Comparison of ENCODE assay signal across 17 mouse cellular contexts in genomic region chrX:52287944-52288343, GRCm38 (mm10).
DNase-seq lines count a peak whose midpoint lies in the region; ATAC-seq and TF ChIP-seq lines count a peak whose summit lies in the region.
"Had no signal": no experiment of that assay in that cellular context is flagged by ENCODE, and none has a peak within 500 bp of the region (broad histone marks: within the 10 kb centered on the region; RNA-seq: fewer than 3 reads in every experiment).

No protein-coding gene starts in this region.

- H3K27me3 ChIP-seq in lung, postnatal 0 days (replicated peaks; ENCODE audit: insufficient read depth, low read length): no peaks in the 10 kb centered on the region
- H3K27me3 ChIP-seq: hindbrain, embryonic 12.5 days; neural tube, embryonic 12.5 days had no signal

- H3K27ac ChIP-seq in lung, postnatal 0 days (ENCODE audit: low read length): no peak overlapping the region
- H3K27ac ChIP-seq: hindbrain, embryonic 12.5 days; limb, embryonic 10.5 days; liver, embryonic 14.5 days; macrophage; neural tube, embryonic 12.5 days had no signal

- no peak overlapping the region for H3K4me2 ChIP-seq in lung, postnatal 0 days (replicated peaks; ENCODE audit: low read depth, low read length)
- H3K4me2 ChIP-seq: hindbrain, embryonic 12.5 days; neural tube, embryonic 12.5 days had no signal

- no peak for TF ChIP-seq EP300 in lung, postnatal 0 days (IDR thresholded peaks at IDR 0.05)

- no peaks in the 10 kb centered on the region for H3K9me3 ChIP-seq in lung, postnatal 0 days (ENCODE audit: low read length)
- H3K9me3 ChIP-seq: hindbrain, embryonic 12.5 days; limb, embryonic 10.5 days; neural tube, embryonic 12.5 days had no signal

- no peaks in the 10 kb centered on the region for H3K36me3 ChIP-seq in lung, postnatal 0 days (ENCODE audit: insufficient read depth, low read length)
- H3K36me3 ChIP-seq: hindbrain, embryonic 12.5 days; neural tube, embryonic 12.5 days had no signal

- no peaks in the 10 kb centered on the region for H3K4me1 ChIP-seq in lung, postnatal 0 days (ENCODE audit: insufficient read depth, low read depth, low read length)
- H3K4me1 ChIP-seq: hindbrain, embryonic 12.5 days; limb, embryonic 10.5 days; neural tube, embryonic 12.5 days had no signal

- no peak overlapping the region for H3K9ac ChIP-seq in lung, postnatal 0 days (replicated peaks; ENCODE audit: low read depth)
- H3K9ac ChIP-seq: hindbrain, embryonic 12.5 days; liver, embryonic 14.5 days; neural tube, embryonic 12.5 days had no signal

- no peak overlapping the region for H3K4me3 ChIP-seq in lung, postnatal 0 days (ENCODE audit: low read depth, low read length)
- H3K4me3 ChIP-seq: hindbrain, embryonic 12.5 days; limb, embryonic 10.5 days; neural tube, embryonic 12.5 days had no signal

- intact Hi-C loops in left cerebral cortex, postnatal 14 days (cut with DNase I): no loop called here

- no peak for TF ChIP-seq CTCF in lung, postnatal 0 days (IDR thresholded peaks at IDR 0.05)

- WGBS in lung, postnatal 0 days: 79% methylated on average over 6 of the region's 6 CpGs

- peak; percentile 49 for DNase-seq in gastrocnemius, adult 18-20 months (ENCODE audit: low spot score)
- DNase-seq in gastrocnemius, postnatal 4 days (ENCODE audit: low spot score in 2 of 2): no peak
- peak; percentile 9 for DNase-seq in lung, postnatal 10 days
- DNase-seq in lung, postnatal 0 days (ENCODE audit: low spot score): no peak
- DNase-seq in adrenal gland, postnatal 14 days: peak; percentile 54
- peak; percentile 13 for DNase-seq in gastrocnemius, postnatal 25 days
- DNase-seq in left cerebral cortex, postnatal 14 days (ENCODE audit: low spot score in 2 of 2): no peak
- DNase-seq: cerebellum, adult 8-10 months; kidney, postnatal 25 days; right cerebral cortex, adult 18-20 months had no signal

- no peak for ATAC-seq in lung, postnatal 0 days
- ATAC-seq: intestine, postnatal 0 days; midbrain, embryonic 16.5 days had no signal

Comparison
In these comparisons a context has a peak if more than half of its experiments do, and no peak if none do; other contexts are left out.
1. DNase-seq: peak in gastrocnemius, adult 18-20 months (single experiment), lung, postnatal 10 days (single experiment), adrenal gland, postnatal 14 days (single experiment) and gastrocnemius, postnatal 25 days (single experiment); none in gastrocnemius, postnatal 4 days (0 of 2), lung, postnatal 0 days (single experiment) and left cerebral cortex, postnatal 14 days (0 of 2).